Mouse (Mus musculus) adrenal gland, postnatal 36 days (tissue): ENCODE data around the gene Prpf40a. TPM values are rescaled to one million over a fixed set of nuclear protein-coding genes. Genes with fewer than 3 reads are reported as not detected.

Source experiments
- DNase-seq, 2 experiments: peaks; one replicate each; pipeline ENCODE4 v3.0.0; 2021; ENCODE audit warnings: mixed read lengths in 1 of 2
- long read RNA-seq, 2 experiments: library from polyadenylated mRNA; stranded (forward); transcript quantifications; one replicate each; pipeline ENCODE4 v2.0.0; 2021; ENCODE audit warnings: borderline sequencing depth in 2 of 2
- total RNA-seq, 2 experiments: library from RNA; stranded (reverse); gene quantifications; 2 replicates each; pipeline ENCODE4 v1.2.3; 2021

Gene Prpf40a
- total RNA-seq: 10 to 100 TPM; 75.9 to 78.6 TPM
- long read RNA-seq, experiment 1, partial matches to known transcripts: 4 of 12 reads
- long read RNA-seq, experiment 1, other reads (novel, unspliced or antisense): 8 of 12 reads
- long read RNA-seq, experiment 2: 0 reads

- peak; percentile 100 for DNase-seq
Observed at GRCm38 (mm10) chr2:53190684-53191511, at the start of gene Prpf40a. Gene Prpf40a (minus strand): TSS chr2:53191284.

GRCm38 (mm10) chr2:53222242-53222641 is 31.2 kb upstream of the Prpf40a start:
- no peak for DNase-seq

GRCm38 (mm10) chr2:53213493-53213892 is 22.4 kb upstream of the Prpf40a start:
- no peak for DNase-seq

GRCm38 (mm10) chr2:53206749-53207148 is 15.7 kb upstream of the Prpf40a start:
- DNase-seq: no peak

- peak; percentile 52 to 62 for DNase-seq
Observed at GRCm38 (mm10) chr2:53204373-53205274, 13.5 kb upstream of the Prpf40a start.

GRCm38 (mm10) chr2:53200164-53200885 is 9.2 kb upstream of the Prpf40a start:
- DNase-seq: peak; percentile 72 to 76

GRCm38 (mm10) chr2:53199203-53199602 is 8.1 kb upstream of the Prpf40a start:
- DNase-seq: no peak

GRCm38 (mm10) chr2:53196431-53196830 is 5.3 kb upstream of the Prpf40a start:
- no peak for DNase-seq

- DNase-seq: no peak
Observed at GRCm38 (mm10) chr2:53192386-53192785, 1.3 kb upstream of the Prpf40a start.

- peak; percentile 99 for DNase-seq
Observed at GRCm38 (mm10) chr2:53191523-53192220, 588 bp upstream of the Prpf40a start, which contains the start of gene Arl6ip6. Gene Arl6ip6 (plus strand): TSS chr2:53191726.

GRCm38 (mm10) chr2:53189811-53190210 is 1.3 kb downstream of the Prpf40a start:
- DNase-seq: no peak

- DNase-seq: no peak
Observed at GRCm38 (mm10) chr2:53179876-53180275, 11.2 kb downstream of the Prpf40a start.

GRCm38 (mm10) chr2:53178966-53179365 is 12.1 kb downstream of the Prpf40a start:
- DNase-seq: no peak

GRCm38 (mm10) chr2:53173966-53174365 is 17.1 kb downstream of the Prpf40a start:
- DNase-seq: no peak

- DNase-seq: no peak
Observed at GRCm38 (mm10) chr2:53146852-53147251, 44.2 kb downstream of the Prpf40a start.

GRCm38 (mm10) chr2:53131567-53131966 is 59.5 kb downstream of the Prpf40a start:
- DNase-seq: no peak

GRCm38 (mm10) chr2:53129070-53129469 is 62.0 kb downstream of the Prpf40a start:
- DNase-seq: no peak

- DNase-seq: peak in 1 of 2 experiments; percentile 37
Observed at GRCm38 (mm10) chr2:53125998-53126397, 65.1 kb downstream of the Prpf40a start.

- DNase-seq: peak; percentile 35 to 64
Observed at GRCm38 (mm10) chr2:53121797-53122196, 69.3 kb downstream of the Prpf40a start.

GRCm38 (mm10) chr2:53108547-53108946 is 82.5 kb downstream of the Prpf40a start:
- DNase-seq: no peak

- no peak for DNase-seq
Observed at GRCm38 (mm10) chr2:53106472-53106871, 84.6 kb downstream of the Prpf40a start.
